8 mouse cellular contexts compared by ENCODE assay signal in the genomic region with DNA sequence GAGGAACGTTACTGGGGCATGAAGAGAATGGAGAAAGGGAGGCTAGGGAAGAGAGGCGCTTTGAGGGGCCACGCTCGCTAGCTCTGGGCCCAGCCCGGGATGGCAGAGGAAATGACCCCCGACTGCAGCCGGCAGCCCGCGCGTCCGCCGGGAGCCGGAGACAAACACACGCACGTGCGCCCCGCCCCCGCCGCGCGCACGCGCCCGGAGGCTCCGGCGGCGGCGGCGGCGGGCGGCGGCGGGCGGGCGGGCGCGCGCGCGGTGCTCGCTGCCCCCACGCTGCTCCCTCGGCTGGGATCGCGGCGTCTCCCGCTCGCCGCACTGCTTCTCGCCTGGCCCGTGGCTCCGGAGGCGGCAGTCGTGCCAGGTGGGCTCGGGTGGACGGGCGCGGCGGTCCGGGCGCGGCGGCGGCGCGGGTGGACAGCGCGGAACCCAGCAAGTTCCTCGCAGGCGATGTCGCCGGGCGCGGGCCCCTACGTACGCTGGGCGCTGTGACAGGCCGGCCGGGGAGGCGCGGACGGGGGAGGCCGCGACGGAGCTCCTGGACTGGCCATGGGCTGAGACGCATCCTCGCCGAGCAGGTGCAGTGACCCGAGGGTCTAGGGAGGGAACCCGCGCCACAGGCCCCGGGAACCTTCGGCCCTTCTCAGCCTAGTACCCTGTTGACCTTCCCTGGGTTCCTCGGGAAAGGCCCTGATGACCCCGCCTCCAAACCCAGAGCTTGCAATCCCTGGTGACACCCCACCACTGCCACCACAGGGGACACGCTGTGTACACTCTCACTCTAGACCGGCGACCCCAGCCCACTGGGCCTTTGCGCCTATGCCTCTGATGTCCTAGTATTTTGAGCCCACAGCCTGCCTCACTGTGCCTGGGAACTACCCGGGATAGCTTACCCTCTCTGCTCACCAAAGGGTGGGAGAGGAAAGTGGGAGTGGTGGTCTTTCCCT. TPM values are rescaled to one million over a fixed set of nuclear protein-coding genes. Genes with fewer than 3 reads are reported as not detected.
DNase-seq lines count a peak whose midpoint lies in the region; ATAC-seq and TF ChIP-seq lines count a peak whose summit lies in the region.

Gene Amigo1 (plus strand): TSS at position 238 of the 950 bp plus-strand sequence.

- peak; percentile 33 for DNase-seq in 416B (ENCODE audit: low read depth)
- peak; percentile 36 for DNase-seq in G1E (ENCODE audit: low spot score)
- peak; percentile 65 to 68 for DNase-seq in cerebellum, postnatal 36 days
- peak; percentile 29 to 61 for DNase-seq in gastrocnemius, postnatal 36 days
- peak; percentile 69 for DNase-seq in intestine, embryonic 14.5 days (ENCODE audit: low spot score)
- DNase-seq in liver, result peak; percentile 45
- no peak for DNase-seq in spleen, postnatal 14 days (ENCODE audit: low spot score in 2 of 2)

- intact Hi-C loops in gastrocnemius, postnatal 36 days (cut with DNase I), result no loop called here

- ATAC-seq in G1E (ENCODE audit: extremely low read depth, insufficient number of reproducible peaks, low FRiP score, poor library complexity, severe bottlenecking), result no peak
- ATAC-seq in intestine, embryonic 14.5 days (replicated peaks; ENCODE audit: low FRiP score, low TSS enrichment, low read depth), result peak; percentile 56
- ATAC-seq in midbrain, embryonic 15.5 days (replicated peaks), result peak; percentile 67

- 2% methylated on average over 66 of the region's 100 CpGs for WGBS in intestine, embryonic 14.5 days
- 1% methylated on average over 89 of the region's 100 CpGs for WGBS in midbrain, embryonic 15.5 days

- H3K27ac ChIP-seq in intestine, embryonic 14.5 days (ENCODE audit: low read depth), result no peak within 1 kb of the TSS
- H3K27ac ChIP-seq in midbrain, embryonic 15.5 days, result peak within 1 kb of the TSS; percentile 66

- H3K9me3 ChIP-seq in G1E (replicated peaks), result no peaks in the 10 kb centered on the region
- H3K9me3 ChIP-seq in intestine, embryonic 14.5 days (ENCODE audit: control insufficient read depth, low read length), result no peaks in the 10 kb centered on the region
- H3K9me3 ChIP-seq in midbrain, embryonic 15.5 days, result no peaks in the 10 kb centered on the region

- H3K4me1 ChIP-seq in G1E (ENCODE audit: insufficient read depth, low read depth, low read length), result peaks cover 30% of the 10 kb centered on the region
- H3K4me1 ChIP-seq in intestine, embryonic 14.5 days (replicated peaks; ENCODE audit: control insufficient read depth, insufficient read depth, low read length), result peaks cover 23% of the 10 kb centered on the region
- peaks cover 30% of the 10 kb centered on the region for H3K4me1 ChIP-seq in midbrain, embryonic 15.5 days

- H3K9ac ChIP-seq in intestine, embryonic 14.5 days (ENCODE audit: low read length), result peak within 1 kb of the TSS; percentile 58
- H3K9ac ChIP-seq in midbrain, embryonic 15.5 days, result peak within 1 kb of the TSS; percentile 88

- peak within 1 kb of the TSS; percentile 63 for H3K4me2 ChIP-seq in intestine, embryonic 14.5 days (ENCODE audit: low read length)
- H3K4me2 ChIP-seq in midbrain, embryonic 15.5 days, result peak within 1 kb of the TSS; percentile 88

- H3K36me3 ChIP-seq in G1E (replicated peaks), result peaks cover 3% of the 10 kb centered on the region
- no peaks in the 10 kb centered on the region for H3K36me3 ChIP-seq in intestine, embryonic 14.5 days (ENCODE audit: control insufficient read depth, insufficient read depth, low read length)
- 0 out of 2 replicates have a peak, but pooled peaks cover 2% of the 10 kb centered on the region for H3K36me3 ChIP-seq in midbrain, embryonic 15.5 days (replicated peaks)

- H3K4me3 ChIP-seq in G1E (ENCODE audit: low read depth, low read length), result peak within 1 kb of the TSS; percentile 75
- peak within 1 kb of the TSS; percentile 65 for H3K4me3 ChIP-seq in intestine, embryonic 14.5 days (ENCODE audit: low read depth, low read length)
- H3K4me3 ChIP-seq in midbrain, embryonic 15.5 days, result peak within 1 kb of the TSS; percentile 89

- TF ChIP-seq CTCF in G1E (IDR thresholded peaks at IDR 0.05; ENCODE audit: low read depth, low read length), result no peak

- peaks cover 50% of the 10 kb centered on the region for H3K27me3 ChIP-seq in G1E (ENCODE audit: insufficient read depth, low read length)
- H3K27me3 ChIP-seq in intestine, embryonic 14.5 days (replicated peaks; ENCODE audit: control insufficient read depth, insufficient read depth, low read length), result 0 out of 2 replicates have a peak, but pooled peaks cover 4% of the 10 kb centered on the region
- 0 out of 2 replicates have a peak, but pooled peaks cover 3% of the 10 kb centered on the region for H3K27me3 ChIP-seq in midbrain, embryonic 15.5 days (replicated peaks)

RNA-seq across cellular contexts. Expression of gene Amigo1, which starts in this region (rescaled TPM):
- total RNA-seq in G1E (2014; fragmentation: Nextera tagmentation) (0.29 and 0.98 TPM in 2 replicates), G1E (2017) (0.66 and 0.99 TPM in 2 replicates)
- polyA plus RNA-seq in G1E (2012), result 0.46 and 0.51 TPM in 2 replicates
- total RNA-seq in gastrocnemius, postnatal 36 days (2021), result 10 to 100 TPM; 23.3 to 27.5 TPM
- 3.0 and 3.5 TPM in 2 replicates for polyA plus RNA-seq in intestine, embryonic 14.5 days (2014; fragmentation: Nextera tagmentation; extraction: Ambion mirVana)
- 14.4 and 14.7 TPM in 2 replicates for polyA plus RNA-seq in midbrain, embryonic 15.5 days (2015; fragmentation: Nextera tagmentation; extraction: Ambion mirVana)

Comparison
In these comparisons a context has a peak if more than half of its experiments do, and no peak if none do; other contexts are left out.
1. RNA of gene Amigo1 (total RNA-seq): 23.3 to 27.5 TPM in gastrocnemius, postnatal 36 days; 0.29 to 0.99 TPM in G1E; every median in the first group is over 10 times any median in the second.
2. Peak in DNase-seq and H3K4me3 ChIP-seq in G1E; RNA of the gene not detected or under 1 TPM.
3. DNase-seq: peak in 416B (single experiment), cerebellum, postnatal 36 days (2 of 2), gastrocnemius, postnatal 36 days (2 of 2), intestine, embryonic 14.5 days (single experiment) and liver (single experiment); none in spleen, postnatal 14 days (0 of 2).
4. Peak in every context shown above with its lines, with median percentiles within 50 percentile points of each other: H3K4me3 ChIP-seq.